Mouse (Mus musculus) heart, embryonic 12.5 days (tissue): Measurements from ENCODE around the gene Irx3. TPM values are rescaled to one million over a fixed set of nuclear protein-coding genes. Genes with fewer than 3 reads are reported as not detected.

Experiments used
- ATAC-seq: fragments of 200-750 bp; cut with Nextera tagmentation; 2 replicates; pipeline ENCODE4 v1.8.0; 2017; ENCODE audit warnings: moderate TSS enrichment, moderate library complexity; ENCODE audit not compliant: insufficient number of reproducible peaks, low FRiP score
- H3K27ac ChIP-seq: fragments of 300-500 bp; sonication (generic); 2 replicates; pipeline ENCODE4 v1.5.1; 2016; ENCODE audit warnings: mild to moderate bottlenecking, moderate library complexity; ENCODE audit not compliant: poor library complexity, severe bottlenecking
- H3K27me3 ChIP-seq: fragments of 300-500 bp; sonication (generic); replicated peaks from 2 replicates; pipeline ENCODE4 v1.6.1; 2016; ENCODE audit warnings: mild to moderate bottlenecking, moderate library complexity
- H3K36me3 ChIP-seq: fragments of 300-500 bp; sonication (generic); 2 replicates; pipeline ENCODE4 v1.6.1; 2016; ENCODE audit warnings: mild to moderate bottlenecking, moderate library complexity
- H3K4me1 ChIP-seq: fragments of 300-500 bp; sonication (generic); replicated peaks from 2 replicates; pipeline ENCODE4 v1.6.1; 2016; ENCODE audit warnings: mild to moderate bottlenecking
- H3K4me2 ChIP-seq: fragments of 300-500 bp; sonication (generic); 2 replicates; pipeline ENCODE4 v1.6.1; 2016; ENCODE audit warnings: mild to moderate bottlenecking, moderate library complexity
- H3K4me3 ChIP-seq: fragments of 300-500 bp; sonication (generic); 2 replicates; pipeline ENCODE4 v1.5.1; 2016; ENCODE audit warnings: mild to moderate bottlenecking
- H3K9ac ChIP-seq: fragments of 300-500 bp; sonication (generic); 2 replicates; pipeline ENCODE4 v1.6.1; 2016; ENCODE audit warnings: mild to moderate bottlenecking, moderate library complexity
- H3K9me3 ChIP-seq: fragments of 300-500 bp; sonication (generic); replicated peaks from 2 replicates; pipeline ENCODE4 v1.6.1; 2016; ENCODE audit warnings: mild to moderate bottlenecking, moderate library complexity
- WGBS: fragments of 180-500 bp; shearing (Covaris S2); methylation state at CpG from one replicate; pipeline ENCODE4 v1.1.7; 2016; 5-methylcytosine and 5-hydroxymethylcytosine counted together
- polyA plus RNA-seq: library from polyadenylated mRNA; unstranded; fragments of >200 nt; fragmentation: Nextera tagmentation; extraction: Ambion mirVana; gene quantifications from 2 replicates; pipeline ENCODE4 v1.2.1, GENCODE M21; 2016

The Irx3 gene
- polyA plus RNA-seq, result 19.0 and 21.7 TPM in 2 replicates

DNA sequence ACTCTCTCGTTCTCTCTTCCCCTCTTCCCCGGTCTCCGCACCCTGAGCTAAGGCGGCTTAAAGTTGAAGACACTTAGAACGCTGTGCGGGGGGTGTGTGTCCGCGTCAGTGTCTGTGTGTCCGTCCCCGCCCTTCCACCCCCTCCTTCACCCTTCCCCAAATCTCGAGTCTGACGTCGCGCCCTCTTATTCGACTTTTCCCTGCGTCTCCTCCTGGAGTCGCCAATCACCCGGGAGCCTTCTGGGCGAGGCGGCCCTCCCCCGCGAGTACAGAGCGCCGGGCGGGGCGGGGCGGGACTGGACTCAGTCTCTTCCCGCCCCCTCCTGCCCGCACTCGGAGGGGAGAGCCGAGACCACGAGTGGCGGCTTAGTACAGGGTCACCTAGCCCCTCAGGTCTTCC lies at the start of gene Irx3:
Gene Irx3 (minus strand): TSS at position 229 of the 400 bp plus-strand sequence.
- no peaks in the 10 kb centered on the region for H3K36me3 ChIP-seq
- peak within 1 kb of the TSS; percentile 87 for H3K9ac ChIP-seq
- peak; percentile 83 for ATAC-seq
- peaks cover 51% of the 10 kb centered on the region for H3K27me3 ChIP-seq
- H3K27ac ChIP-seq, result peak within 1 kb of the TSS; percentile 94
- peak within 1 kb of the TSS; percentile 74 for H3K4me3 ChIP-seq
- H3K4me2 ChIP-seq, result peak within 1 kb of the TSS; percentile 80
- peaks cover 54% of the 10 kb centered on the region for H3K4me1 ChIP-seq
- WGBS, result under 1% methylated on average over 30 of the region's 33 CpGs
- no peaks in the 10 kb centered on the region for H3K9me3 ChIP-seq

GRCm38 (mm10) chr8:91851359-91851758 lies 49.5 kb upstream of the Irx3 start:
- 72% methylated on average over 10 of the region's 10 CpGs for WGBS
- H3K36me3 ChIP-seq, result no peaks in the 10 kb centered on the region
- H3K9me3 ChIP-seq, result no peaks in the 10 kb centered on the region
- no peak overlapping the region for H3K4me2 ChIP-seq
- H3K27ac ChIP-seq, result no peak overlapping the region
- no peak overlapping the region for H3K4me3 ChIP-seq
- peaks cover 28% of the 10 kb centered on the region for H3K4me1 ChIP-seq
- peaks cover 19% of the 10 kb centered on the region for H3K27me3 ChIP-seq
- ATAC-seq, result no peak
- H3K9ac ChIP-seq, result no peak overlapping the region

DNA sequence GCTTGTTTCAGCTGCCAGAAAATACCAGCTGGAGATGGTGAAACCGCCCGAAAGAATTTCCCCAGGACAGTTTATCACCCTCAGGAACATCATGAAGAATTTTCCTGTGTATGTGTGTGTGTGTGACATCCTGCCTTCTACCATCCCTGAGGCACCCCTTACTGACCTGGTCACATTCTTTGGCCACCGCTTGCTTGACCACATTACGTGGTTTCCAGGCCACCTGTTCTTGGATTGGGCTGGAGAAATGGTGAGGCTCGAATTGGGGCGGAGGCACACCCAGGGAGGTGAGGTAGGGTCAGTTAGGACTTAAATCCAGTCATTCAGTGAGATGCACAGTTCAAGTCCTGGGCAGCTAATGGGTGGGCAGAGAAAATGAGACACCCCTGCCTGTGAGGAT lies 48.1 kb upstream of the Irx3 start:
- no peak for ATAC-seq
- Histone ChIP-seq H3K4me3 (no peak overlapping the region), H3K9ac (no peak overlapping the region), H3K4me2 (no peak overlapping the region), H3K4me1 (peaks cover 28% of the 10 kb centered on the region), H3K27ac (no peak overlapping the region), H3K27me3 (peaks cover 6% of the 10 kb centered on the region; the same call in 1 of the 2 replicates), H3K9me3 (no peaks in the 10 kb centered on the region), H3K36me3 (no peaks in the 10 kb centered on the region)
- WGBS, result 85% methylated on average over 6 of the region's 6 CpGs

DNA sequence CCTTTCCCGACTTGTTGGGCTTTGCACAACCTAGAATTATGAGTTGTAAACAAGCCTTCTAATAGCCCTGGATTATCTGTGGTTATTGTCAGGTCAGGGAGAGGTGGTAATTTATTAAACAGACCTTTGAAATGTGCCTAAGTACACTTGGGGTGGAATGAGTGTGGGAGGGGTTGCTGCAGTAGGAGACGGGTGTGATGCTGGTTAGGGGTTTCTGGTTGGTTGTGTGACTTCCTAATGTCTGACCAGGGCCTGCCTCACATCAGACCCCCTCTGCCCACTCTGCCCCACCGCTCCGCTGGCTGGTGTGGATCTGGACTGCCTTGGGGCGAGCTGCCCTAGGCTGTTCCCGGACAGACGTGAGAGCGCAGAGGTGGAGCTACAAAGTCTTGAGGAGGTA lies 47.7 kb upstream of the Irx3 start:
- no peak overlapping the region for H3K27ac ChIP-seq
- H3K9me3 ChIP-seq, result no peaks in the 10 kb centered on the region
- H3K27me3 ChIP-seq, result 0 out of 2 replicates have a peak, but pooled peaks cover 3% of the 10 kb centered on the region
- 78% methylated on average over 8 of the region's 8 CpGs for WGBS
- H3K4me2 ChIP-seq, result no peak overlapping the region
- H3K9ac ChIP-seq, result no peak overlapping the region
- no peaks in the 10 kb centered on the region for H3K36me3 ChIP-seq
- peaks cover 27% of the 10 kb centered on the region for H3K4me1 ChIP-seq
- H3K4me3 ChIP-seq, result no peak overlapping the region
- ATAC-seq, result no peak

DNA sequence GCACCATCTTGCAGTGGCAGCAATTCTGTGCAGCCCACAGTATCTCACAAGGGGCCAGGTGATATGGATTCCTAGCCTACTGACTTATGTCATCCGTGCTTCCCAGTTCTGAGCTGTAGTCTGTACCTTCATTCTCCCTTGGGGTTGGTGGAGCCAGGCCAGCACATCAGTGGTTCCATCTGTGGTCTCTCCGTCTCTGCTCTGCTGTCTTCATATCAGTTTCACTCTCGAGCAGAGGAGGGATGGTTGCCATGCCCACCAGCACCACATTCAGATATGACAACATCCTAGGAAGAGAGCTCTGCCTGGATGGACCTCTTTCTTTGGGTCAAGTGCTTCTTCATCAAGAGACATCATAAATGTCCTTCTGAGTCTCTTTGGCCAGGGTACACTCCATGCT lies 43.8 kb upstream of the Irx3 start:
- WGBS, result 46% methylated on average over 3 of the region's 3 CpGs
- Histone ChIP-seq H3K4me1 (no peaks in the 10 kb centered on the region), H3K4me3 (no peak overlapping the region), H3K4me2 (no peak overlapping the region), H3K36me3 (no peaks in the 10 kb centered on the region), H3K9ac (no peak overlapping the region), H3K9me3 (no peaks in the 10 kb centered on the region), H3K27me3 (0 out of 2 replicates have a peak, but pooled peaks cover 7% of the 10 kb centered on the region), H3K27ac (no peak overlapping the region)
- no peak for ATAC-seq

DNA sequence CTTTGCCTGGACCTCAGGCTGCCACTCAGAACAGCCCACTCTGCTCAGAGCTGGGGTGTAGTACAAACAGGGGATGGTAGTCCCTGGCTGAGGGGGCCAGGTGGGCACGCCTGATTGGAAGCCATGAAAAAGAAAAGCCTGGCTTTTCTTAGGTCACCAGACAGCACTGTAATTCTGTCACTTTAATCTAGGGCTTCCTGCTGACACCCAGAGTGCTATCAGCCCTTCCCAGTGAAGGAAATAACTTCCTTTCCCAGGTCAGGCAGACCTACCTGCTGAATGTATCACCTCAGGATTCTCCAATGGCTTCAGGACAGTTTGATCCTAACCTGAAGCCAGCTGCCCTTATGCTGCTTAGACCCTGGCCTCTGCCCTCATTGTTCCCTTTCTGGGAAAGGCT lies 35.3 kb upstream of the Irx3 start:
- peaks cover 28% of the 10 kb centered on the region; the same call in 1 of the 2 replicates for H3K27me3 ChIP-seq
- no peaks in the 10 kb centered on the region for H3K36me3 ChIP-seq
- no peak overlapping the region; the same call in 1 of the 2 replicates for H3K9ac ChIP-seq
- WGBS, result 41% methylated on average over 1 of the region's 1 CpGs
- H3K4me1 ChIP-seq, result 0 out of 2 replicates have a peak, but pooled peaks cover 7% of the 10 kb centered on the region
- no peaks in the 10 kb centered on the region for H3K9me3 ChIP-seq
- H3K27ac ChIP-seq, result no peak overlapping the region
- no peak overlapping the region for H3K4me3 ChIP-seq
- no peak overlapping the region for H3K4me2 ChIP-seq
- ATAC-seq, result no peak

DNA sequence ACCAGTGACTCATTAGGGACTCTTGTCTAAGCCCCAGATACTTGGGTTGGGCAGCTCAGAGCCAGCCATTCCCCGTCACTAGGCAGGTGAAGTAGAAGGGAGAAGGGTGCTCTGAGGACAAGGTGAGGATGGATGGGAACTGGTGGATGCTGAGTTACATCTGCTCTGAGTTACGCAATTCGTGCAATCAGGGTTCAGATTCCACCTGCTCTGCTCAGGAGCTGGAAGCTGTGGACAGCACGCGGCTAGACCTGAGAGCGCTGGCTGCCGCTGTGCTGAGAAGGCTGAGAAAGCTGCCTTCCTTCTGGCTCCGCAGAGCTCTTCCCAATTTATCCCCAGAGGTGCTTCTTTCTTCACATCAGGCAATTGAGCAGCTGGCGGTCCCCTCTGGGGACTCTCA lies 34.8 kb upstream of the Irx3 start:
- Histone ChIP-seq H3K4me2 (no peak overlapping the region), H3K27ac (no peak overlapping the region), H3K9me3 (no peaks in the 10 kb centered on the region), H3K4me1 (0 out of 2 replicates have a peak, but pooled peaks cover 7% of the 10 kb centered on the region), H3K36me3 (no peaks in the 10 kb centered on the region), H3K4me3 (no peak overlapping the region), H3K27me3 (peaks cover 28% of the 10 kb centered on the region; the same call in 1 of the 2 replicates), H3K9ac (no peak overlapping the region; the same call in 1 of the 2 replicates)
- WGBS, result 54% methylated on average over 9 of the region's 9 CpGs
- no peak for ATAC-seq

DNA sequence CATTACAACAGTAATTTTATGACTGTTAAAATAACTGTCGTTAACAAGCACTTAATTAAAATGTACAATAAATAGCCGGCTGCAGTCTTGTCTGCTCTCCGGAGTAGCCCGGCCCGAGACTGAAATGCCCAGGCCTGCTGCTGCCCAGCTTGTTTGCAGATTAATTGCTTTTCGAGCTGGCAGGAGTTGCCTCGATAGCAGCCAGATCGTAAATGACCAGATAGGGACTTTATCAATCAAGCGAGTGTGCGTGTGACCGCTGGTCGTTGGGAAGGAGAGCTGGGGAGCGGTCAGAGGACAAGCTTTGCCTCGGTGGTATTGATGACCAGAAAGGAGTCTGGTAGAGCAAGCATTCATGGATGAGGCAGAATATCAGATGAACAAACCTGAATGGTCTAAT lies 25.8 kb upstream of the Irx3 start:
- 84% methylated on average over 14 of the region's 14 CpGs for WGBS
- ATAC-seq, result no peak
- Histone ChIP-seq H3K4me3 (no peak overlapping the region), H3K9me3 (no peaks in the 10 kb centered on the region), H3K27me3 (peaks cover 45% of the 10 kb centered on the region), H3K27ac (no peak overlapping the region), H3K4me2 (no peak overlapping the region), H3K4me1 (peaks cover 8% of the 10 kb centered on the region; the same call in 1 of the 2 replicates), H3K36me3 (no peaks in the 10 kb centered on the region), H3K9ac (no peak overlapping the region)

GRCm38 (mm10) chr8:91827192-91827591 lies 25.3 kb upstream of the Irx3 start:
- Histone ChIP-seq H3K9ac (no peak overlapping the region), H3K4me2 (no peak overlapping the region), H3K36me3 (no peaks in the 10 kb centered on the region), H3K9me3 (no peaks in the 10 kb centered on the region), H3K4me3 (no peak overlapping the region), H3K4me1 (peaks cover 8% of the 10 kb centered on the region; the same call in 1 of the 2 replicates), H3K27ac (no peak overlapping the region), H3K27me3 (peaks cover 45% of the 10 kb centered on the region)
- no peak for ATAC-seq
- 89% methylated on average over 9 of the region's 9 CpGs for WGBS

- Histone ChIP-seq H3K4me3 (no peak overlapping the region), H3K9me3 (no peaks in the 10 kb centered on the region), H3K4me2 (no peak overlapping the region), H3K27ac (no peak overlapping the region), H3K9ac (no peak overlapping the region), H3K27me3 (peaks cover 25% of the 10 kb centered on the region), H3K36me3 (no peaks in the 10 kb centered on the region), H3K4me1 (peaks cover 33% of the 10 kb centered on the region)
- WGBS, result 66% methylated on average over 11 of the region's 11 CpGs
- ATAC-seq, result no peak
Observed at GRCm38 (mm10) chr8:91823357-91823756, 21.5 kb upstream of the Irx3 start.

DNA sequence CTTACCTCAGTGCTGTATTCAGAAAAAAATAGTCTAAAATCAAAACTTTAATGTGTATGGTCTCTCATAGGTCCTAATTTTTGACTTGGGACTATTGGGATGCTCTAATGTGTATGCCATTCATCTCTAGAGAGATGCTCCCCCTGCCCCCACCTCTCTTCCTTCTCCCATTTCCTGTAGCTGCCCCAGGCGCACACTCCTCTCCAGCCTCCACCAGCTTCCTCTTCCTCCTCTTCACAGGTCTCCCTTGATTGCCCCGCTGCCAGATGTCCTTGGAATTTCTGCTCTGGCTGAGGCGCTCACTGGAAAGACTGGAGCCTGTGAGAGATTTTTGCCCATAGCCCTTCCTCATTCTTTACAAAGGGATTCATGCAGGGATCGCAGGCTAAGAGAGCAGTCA lies 20.9 kb upstream of the Irx3 start:
- Histone ChIP-seq H3K9ac (no peak overlapping the region), H3K4me1 (peaks cover 34% of the 10 kb centered on the region), H3K9me3 (no peaks in the 10 kb centered on the region), H3K27me3 (peaks cover 22% of the 10 kb centered on the region), H3K4me2 (no peak overlapping the region), H3K36me3 (no peaks in the 10 kb centered on the region), H3K27ac (no peak overlapping the region), H3K4me3 (no peak overlapping the region)
- no peak for ATAC-seq
- WGBS, result 40% methylated on average over 4 of the region's 4 CpGs

DNA sequence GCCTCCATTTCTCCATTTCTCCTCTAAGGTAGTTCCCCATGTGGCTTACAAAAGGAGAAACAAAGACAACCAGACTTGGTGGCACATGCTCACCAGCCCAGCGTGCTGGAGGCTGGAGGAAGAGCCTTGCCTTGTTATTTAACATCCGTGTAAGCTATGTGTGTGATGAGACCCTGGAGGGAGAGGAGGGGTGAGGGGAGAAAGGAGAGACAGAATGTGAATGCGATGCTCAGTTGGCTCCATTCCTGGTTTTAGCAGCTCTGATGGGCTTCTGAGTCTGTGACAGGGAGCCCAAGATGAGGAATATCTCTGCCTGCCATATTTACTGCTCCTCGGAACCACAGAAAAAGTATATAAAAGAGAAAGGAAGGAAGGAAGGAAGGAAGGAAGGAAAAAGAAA lies 20.1 kb upstream of the Irx3 start:
- peaks cover 20% of the 10 kb centered on the region for H3K27me3 ChIP-seq
- no peak overlapping the region for H3K27ac ChIP-seq
- peaks cover 36% of the 10 kb centered on the region for H3K4me1 ChIP-seq
- H3K9me3 ChIP-seq, result no peaks in the 10 kb centered on the region
- H3K9ac ChIP-seq, result no peak overlapping the region
- H3K36me3 ChIP-seq, result no peaks in the 10 kb centered on the region
- no peak overlapping the region for H3K4me3 ChIP-seq
- ATAC-seq, result no peak
- WGBS, result 39% methylated on average over 4 of the region's 4 CpGs
- H3K4me2 ChIP-seq, result no peak overlapping the region
